Mouse (Mus musculus) left cerebral cortex, postnatal 25 days (tissue): ENCODE measurements around the gene Tpm3. TPM values are rescaled to one million over a fixed set of nuclear protein-coding genes. Genes with fewer than 3 reads are reported as not detected.
"Not testable (repeated sequence)": the region's sequence is repeated elsewhere in the genome, so short reads cannot be mapped to it uniquely, and the experiment has no call there.

ENCODE experiments used
- DNase-seq, 2 experiments: peaks; one replicate each; pipeline ENCODE4 v3.0.0; 2022; ENCODE audit warnings: low spot score in 2 of 2, mixed read lengths in 1 of 2
- intact Hi-C: fragments of 180-260 bp; cut with DNase I; formaldehyde crosslinking; loops from one replicate; pipeline ENCODE4 v1.15.1; 2025
- total RNA-seq, 2 experiments: library from RNA; stranded (reverse); gene quantifications; 2 replicates each; pipeline ENCODE4 v1.2.3; 2021

Gene Tpm3
- total RNA-seq, 2 experiments from 2014 or later = 190 to 191 TPM

DNA sequence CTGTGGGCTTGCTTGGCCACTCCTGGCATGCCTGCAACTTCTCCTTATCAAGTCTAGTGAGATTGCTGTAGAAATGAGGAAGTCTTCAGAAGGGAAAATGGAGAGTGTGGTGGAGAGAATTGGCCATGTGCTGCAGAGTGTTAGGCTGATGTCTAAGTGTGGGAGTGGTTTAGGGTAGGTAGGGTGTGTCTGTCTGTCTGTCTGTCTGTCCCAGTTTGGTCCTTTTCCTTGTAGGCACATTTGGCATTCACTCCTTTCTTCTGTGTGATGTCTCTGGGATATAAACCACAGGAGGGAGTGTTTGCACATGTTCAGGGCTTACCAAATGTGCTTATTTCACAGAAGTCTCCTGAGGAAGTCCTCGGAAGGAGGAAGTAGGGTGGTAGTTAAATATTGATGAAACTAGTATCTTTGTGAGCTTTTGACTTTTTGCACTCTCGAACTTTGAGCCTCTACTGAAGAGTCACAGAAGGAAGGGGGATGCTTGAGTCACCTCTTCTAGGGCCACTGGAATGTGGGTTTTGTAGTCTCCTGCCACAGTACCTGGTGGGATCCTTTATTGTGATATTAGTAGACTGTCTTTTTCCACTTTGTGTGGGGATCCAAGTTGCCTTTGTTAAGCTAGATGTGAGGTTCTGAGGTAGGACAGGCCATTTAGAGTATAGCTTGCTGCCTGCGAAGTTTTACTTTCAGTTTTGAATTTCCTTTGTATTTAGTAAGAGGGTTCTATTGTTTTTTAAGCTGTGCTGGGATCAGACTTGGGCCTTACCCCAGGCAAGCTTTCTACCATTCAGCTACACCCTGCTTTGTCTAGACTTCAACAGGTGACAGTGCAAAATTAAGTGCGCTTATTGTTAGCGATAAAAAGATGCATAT is 9.2 kb downstream of the Tpm3 start:
- DNase-seq = peak in 1 of 2 experiments; percentile 28
- intact Hi-C loops = loop anchor here (5.0 kb wide), 1 partner anchor 36 kb away; no protein-coding TSS in a partner anchor

DNA sequence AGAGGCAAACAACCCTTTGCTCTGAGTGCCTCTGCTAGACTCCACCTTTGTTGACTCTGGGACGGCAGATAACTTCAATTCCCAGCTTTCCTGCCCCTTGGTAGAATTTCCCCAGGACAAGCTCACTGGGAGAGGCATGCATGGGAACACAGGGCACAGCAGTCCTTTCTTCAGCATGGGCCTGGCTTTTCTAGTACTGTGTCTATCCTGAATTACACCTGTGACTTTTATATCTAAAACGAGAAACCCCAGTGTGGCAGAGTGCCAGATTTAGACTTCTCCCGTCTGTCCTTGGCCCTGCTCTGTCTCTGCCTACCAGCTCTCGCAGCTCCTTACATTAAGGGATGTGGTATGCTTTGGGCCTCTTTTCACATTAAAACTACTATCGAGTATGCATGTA is 10.6 kb downstream of the Tpm3 start:
- intact Hi-C loops = loop anchor here (5.0 kb wide), 1 partner anchor 34 kb away; no protein-coding TSS in a partner anchor
- DNase-seq = peak in 1 of 2 experiments; percentile 67

DNA sequence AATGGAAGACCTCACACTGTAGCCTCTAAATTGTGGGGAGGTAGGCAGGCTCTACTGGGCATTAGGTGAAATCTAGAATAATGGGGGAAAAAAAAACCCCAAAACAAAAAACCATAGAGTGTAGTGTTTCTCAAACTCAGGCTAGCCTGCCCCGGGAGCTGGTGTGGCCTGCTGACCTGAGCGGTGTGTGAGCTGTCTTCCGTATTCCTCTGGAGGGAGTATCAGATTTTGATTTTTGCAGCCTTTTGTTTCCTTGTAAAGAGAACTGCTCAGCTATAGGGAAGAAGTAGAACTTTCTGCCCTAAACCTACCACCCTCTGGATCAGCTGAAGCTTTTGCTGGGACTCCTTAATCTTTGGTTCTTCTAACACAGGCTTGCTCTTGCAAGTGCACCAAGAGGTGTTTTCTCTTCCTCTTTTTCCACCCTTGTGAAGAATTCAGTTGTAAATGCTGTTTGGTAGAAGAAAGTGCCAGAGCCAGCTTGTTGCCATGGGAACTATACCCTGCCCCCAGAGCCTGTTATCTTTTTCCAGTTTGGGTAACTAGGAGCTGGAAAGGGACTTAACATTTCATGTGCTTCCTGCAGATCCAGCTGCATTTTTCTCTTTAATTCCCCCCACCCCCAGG is 11.4 kb downstream of the Tpm3 start:
- intact Hi-C loops = loop anchor here (5.0 kb wide), 1 partner anchor 33 kb away; no protein-coding TSS in a partner anchor
- DNase-seq = peak; percentile 59 to 90

DNA sequence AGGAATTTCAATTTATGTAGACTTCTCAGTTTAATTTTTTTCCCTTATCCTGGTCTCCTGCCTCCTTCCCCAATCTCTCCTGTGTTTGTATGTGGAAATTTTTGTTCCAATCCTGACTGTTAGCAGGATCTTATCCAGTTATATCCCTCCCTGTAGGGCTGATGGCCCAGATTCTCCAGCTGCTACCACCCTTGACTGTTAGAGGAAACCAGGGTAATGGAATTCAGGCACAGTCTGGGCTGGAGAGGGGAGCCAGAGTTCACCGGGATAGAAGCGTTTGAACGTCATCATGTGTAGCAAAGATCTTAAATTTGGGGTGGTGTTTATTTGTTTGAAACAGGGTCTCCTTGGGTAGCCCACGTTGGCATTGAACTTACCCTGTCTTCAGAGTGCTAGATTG is 12.3 kb downstream of the Tpm3 start:
- peak in 1 of 2 experiments; percentile 40 for DNase-seq
- intact Hi-C loops = loop anchor here (5.0 kb wide), 1 partner anchor 33 kb away; no protein-coding TSS in a partner anchor

DNA sequence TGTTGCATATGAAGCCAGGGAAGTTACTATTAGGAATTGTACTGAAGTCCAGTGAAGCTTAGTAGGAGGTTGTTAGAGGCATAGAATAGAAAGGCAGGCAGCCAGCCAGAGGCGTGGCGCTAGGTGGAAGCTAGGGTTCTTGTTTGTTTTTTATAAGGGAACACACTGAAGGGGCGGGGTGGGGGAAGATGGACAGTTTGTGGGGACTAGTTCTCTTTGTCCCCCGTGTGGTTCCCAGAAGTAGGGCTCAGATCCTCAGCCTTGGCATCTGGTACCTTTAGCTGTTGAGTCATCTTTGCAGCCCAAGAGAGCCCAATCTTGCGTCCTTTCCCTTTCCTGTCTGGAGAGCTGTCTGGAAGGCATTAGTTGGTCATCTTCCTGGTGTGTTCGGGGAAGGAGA is 12.8 kb downstream of the Tpm3 start:
- peak in 1 of 2 experiments; percentile 43 for DNase-seq
- intact Hi-C loops = no loop called here

DNA sequence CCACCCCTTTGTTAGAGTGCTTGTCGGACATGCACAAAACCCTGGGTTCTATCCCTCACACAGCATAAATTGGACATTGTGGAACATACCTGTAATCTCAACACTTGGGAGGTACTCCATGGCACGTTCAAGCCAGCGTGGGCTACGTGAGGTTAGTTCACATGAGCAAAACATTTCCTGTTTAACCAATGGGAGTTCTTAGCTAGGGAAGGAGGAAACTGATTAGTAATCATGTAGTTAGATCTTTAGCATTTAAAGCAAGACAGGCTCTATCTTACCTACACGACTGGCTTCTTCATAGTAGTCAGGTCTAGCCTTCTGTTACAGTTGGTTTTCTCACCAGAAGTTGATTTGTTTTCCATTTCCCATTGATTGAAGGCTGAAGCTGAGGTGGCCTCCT is 13.6 kb downstream of the Tpm3 start:
- intact Hi-C loops = loop anchor here (2.0 kb wide), 1 partner anchor 119 kb away; no protein-coding TSS in a partner anchor

DNA sequence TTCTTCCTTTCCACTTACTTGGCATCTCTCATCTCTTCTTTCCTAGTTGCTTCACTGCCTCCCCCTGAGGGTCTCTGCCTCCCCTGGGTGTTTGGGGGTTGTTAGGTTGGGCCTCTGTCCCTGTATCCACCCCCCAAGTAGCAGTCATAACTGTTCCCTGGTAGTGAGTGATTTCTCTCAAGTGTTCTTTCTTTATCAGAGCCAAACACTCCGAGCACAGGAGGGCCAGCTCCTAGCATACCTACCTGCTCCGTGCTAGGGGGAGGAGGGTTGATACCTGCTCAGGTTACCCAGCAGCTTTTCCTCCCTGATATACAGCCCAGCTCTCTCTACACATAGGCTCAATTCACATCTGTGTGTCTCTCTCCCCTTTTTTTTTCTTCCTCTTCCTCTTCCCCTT is 16.2 kb downstream of the Tpm3 start:
- intact Hi-C loops = no loop called here
- no peak for DNase-seq

More for the DNA sequence above, 13.6 kb downstream of the Tpm3 start:
- DNase-seq = no peak

DNA sequence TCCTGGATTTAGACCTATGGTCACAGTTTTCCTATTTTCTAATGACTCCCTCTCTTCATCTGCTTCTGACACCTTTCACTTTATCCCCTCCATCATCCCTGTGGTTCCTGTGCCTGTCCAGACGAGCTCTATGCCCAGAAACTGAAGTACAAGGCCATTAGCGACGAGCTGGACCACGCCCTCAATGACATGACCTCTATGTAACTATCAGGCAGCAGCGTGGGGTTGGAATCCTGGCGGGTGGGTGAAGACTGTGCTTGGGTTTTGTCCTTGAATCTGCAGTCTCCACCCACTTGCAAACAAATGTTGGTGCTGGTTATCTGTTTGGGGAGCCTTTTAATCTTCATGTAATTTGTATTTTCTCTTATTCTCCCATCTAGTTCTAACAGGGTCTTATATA is 18.4 kb downstream of the Tpm3 start:
- DNase-seq = no peak
- intact Hi-C loops = no loop called here

DNA sequence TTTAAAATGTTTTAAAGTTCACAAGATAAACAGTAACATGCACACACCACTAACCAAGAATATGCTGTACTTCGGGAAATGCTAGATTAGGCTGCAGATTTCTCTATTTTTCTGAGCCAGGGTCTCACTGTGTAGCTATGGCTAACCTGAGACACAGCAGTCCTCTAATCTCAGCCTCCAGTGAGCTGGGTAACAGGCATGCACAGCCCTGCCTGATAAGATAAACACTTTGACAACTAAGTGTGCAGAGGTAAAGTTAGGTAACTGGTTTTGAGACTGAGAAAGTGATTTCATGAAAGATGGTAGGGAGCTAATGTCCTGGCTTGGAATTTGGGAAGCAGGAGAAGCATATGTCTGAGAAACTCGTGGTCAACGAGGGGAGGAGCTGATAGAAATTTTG is 22.0 kb downstream of the Tpm3 start:
- intact Hi-C loops = no loop called here
- DNase-seq = no peak

DNA sequence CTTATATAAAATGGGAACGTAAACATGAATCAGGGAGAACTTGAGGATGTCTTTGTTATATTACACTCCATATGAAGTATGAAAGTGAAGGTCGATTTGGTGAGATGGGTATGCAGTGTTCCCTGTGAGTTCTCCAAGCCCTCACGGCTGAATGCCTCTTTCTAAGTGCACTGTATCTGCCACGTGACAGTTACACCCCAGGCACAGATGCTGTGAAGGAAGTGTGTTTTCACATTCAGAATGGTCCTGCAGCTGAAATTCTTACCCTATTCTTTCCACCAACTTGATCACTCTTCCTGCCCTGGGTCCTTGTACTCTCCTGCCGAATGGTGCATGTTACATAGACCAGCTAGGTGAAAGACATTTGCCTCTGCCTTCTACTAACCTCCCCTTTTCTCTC is 25.5 kb downstream of the Tpm3 start:
- intact Hi-C loops = no loop called here
- peak in 1 of 2 experiments; percentile 77 for DNase-seq

DNA sequence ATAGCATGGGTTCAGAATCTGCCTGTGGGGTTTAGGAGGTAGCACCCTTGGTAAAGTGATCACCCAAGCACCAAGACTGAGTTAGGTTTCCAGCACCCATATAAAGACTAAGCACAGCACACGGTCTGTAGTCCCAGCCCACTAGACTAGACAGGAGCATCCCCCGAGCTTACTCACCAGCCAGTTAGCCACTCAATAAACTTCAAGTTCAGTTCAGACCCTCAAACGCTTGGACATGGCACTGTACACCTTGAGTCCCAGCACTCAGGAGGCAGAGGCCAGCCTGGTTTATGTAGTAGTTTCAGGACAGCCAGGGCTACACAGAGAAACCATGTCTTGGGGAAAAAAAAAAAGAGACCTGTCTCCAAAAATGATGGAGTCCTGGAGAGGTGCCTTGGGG is 28.6 kb downstream of the Tpm3 start:
- DNase-seq = no peak
- intact Hi-C loops = no loop called here

DNA sequence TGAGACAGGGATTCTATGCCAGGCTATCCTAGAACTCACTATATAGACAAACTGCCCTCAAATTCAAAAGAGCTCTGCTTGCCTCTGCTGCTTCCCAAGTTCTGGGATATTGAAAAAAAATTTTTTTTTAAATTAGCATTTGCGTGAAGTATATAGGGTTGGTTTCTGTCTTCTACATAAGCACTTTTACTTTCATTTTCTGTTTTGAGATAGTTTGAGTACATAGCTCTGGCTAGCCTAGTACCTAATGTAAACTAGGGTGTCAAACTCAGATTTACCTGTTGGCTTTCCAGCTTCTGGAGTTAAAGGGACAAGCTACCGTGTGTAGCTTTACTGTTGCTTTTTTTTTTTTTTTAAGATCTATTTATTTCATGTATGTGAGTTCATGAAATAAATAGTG is 29.2 kb downstream of the Tpm3 start:
- no peak for DNase-seq
- intact Hi-C loops = no loop called here

DNA sequence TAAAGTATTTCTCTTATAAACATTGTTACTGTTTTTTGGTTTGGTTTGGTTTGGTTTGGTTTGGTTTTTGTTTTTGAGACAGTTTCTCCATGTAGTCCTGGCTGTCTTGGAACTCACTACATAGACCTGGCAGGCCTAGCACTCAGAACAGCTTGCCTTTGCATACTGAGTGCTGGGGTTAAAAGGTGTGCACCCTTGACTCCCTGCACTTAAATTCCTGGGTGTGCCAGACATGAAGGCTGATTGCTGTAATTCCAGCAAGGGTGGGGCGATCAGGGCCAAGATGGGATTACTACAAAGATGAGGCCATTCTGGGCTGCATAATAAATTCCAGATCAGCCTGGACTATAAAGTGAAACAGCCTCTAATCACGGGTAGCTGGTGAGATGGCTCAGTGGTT is 29.8 kb downstream of the Tpm3 start:
- intact Hi-C loops = no loop called here
- no peak for DNase-seq

DNA sequence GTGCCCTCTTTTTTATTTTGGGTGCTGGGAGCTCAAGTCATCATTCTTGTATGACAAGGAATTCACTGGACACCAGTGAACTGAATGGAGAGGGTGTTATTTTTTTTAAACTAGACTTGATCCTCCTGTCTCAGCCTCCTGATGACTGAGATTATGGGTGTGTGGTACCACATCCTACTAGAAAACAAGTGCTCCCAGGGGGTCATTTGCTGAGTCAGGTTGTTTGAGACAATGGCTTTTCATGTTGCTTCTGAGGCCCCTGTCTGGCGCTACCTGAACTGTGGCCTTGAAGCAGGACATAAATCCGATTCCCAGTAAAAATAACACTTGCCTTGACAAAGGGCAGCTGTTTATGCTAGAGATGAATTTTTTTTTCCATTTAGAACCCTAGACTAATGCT is 30.7 kb downstream of the Tpm3 start:
- no peak for DNase-seq

DNA sequence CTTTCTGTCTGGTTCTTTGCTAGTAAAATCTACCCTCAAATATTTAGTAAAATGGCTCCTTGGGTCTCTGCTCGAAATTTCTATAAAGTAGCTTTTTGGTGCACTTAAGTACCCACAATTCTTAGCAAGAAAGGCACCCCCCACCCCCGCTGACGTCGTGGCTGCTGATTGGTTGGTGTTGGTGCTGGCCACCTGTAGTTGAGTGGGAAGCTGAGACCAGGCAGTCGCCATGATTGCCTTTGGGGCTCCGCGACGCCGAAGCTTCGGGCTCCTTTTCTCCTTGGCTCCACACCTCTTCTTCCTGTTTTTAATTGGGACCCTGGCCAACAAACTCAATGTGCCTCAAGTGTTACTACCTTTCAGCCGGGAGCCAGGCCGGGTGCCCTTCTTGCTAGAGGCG is 31.5 kb downstream of the Tpm3 start, which contains the start of gene Nup210l:
Gene Nup210l, plus strand, starts transcription at position 195 of the 400 bp plus-strand sequence.
- intact Hi-C loops = no loop called here

More for the DNA sequence above, 30.7 kb downstream of the Tpm3 start:
- intact Hi-C loops = no loop called here

DNA sequence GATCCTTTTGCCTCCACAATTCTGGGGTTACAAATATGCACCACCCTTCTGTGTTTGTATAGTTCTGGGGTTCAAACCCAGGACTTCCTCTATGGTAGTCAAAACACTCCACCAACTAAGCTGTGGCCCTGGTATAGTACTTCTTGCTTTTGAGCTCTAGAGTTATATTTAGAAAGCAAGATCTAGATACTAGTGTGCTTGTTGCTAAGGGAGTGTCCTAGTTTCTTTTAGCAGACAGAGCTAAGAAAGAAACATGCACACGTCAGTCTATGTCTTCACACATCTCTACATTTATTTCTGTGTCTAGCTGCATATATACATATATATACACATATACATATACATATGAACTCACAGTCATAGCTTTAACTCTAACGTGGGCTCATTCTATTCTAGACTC is 39.3 kb downstream of the Tpm3 start:
- intact Hi-C loops = no loop called here
- DNase-seq = peak in 1 of 2 experiments; percentile 71

More for the DNA sequence above, 31.5 kb downstream of the Tpm3 start, which contains the start of gene Nup210l:
- no peak for DNase-seq

DNA sequence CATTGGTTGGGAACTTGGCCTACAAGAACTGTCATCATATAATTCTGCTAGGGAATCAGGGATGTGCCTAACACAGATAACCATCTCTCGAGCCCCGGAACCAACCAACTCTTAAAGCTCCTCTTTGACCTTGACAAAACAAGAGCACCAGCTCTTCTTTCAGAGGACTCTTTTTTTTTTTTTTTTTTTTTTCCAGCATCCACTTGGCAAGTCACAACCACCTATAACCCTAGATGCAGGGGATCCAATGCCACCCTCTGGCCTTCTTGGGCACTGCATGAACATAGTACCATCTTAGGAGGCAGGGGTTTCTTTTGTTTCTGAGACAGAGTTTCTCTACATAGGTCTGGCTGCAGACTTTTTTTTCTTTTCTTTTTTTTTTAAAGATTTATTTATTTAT is 41.9 kb downstream of the Tpm3 start:
- intact Hi-C loops = no loop called here

DNA sequence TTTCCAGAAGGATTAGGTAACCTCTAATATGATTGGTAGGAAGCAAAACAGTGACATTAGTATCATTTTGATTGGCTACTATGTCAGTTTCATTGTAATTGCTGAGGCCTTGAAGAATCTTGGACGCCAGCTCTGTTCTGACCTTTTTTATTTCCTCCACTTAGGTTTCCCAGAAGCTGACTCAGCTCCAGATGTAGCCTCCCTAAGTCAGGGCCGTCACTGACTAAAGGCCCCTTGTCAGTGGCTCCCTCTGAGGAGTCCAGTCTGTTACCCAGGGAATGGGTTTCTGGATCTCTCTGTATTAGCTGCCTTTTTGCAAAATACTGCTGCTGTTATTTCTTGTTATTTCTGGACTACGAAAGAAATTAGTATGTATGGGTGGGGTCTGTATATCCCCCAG is 43.1 kb downstream of the Tpm3 start:
- DNase-seq = no peak
- intact Hi-C loops = loop anchor here (5.0 kb wide), 1 partner anchor 33 kb away; no protein-coding TSS in a partner anchor

More for the DNA sequence above, 41.9 kb downstream of the Tpm3 start:
- DNase-seq = no peak

DNA sequence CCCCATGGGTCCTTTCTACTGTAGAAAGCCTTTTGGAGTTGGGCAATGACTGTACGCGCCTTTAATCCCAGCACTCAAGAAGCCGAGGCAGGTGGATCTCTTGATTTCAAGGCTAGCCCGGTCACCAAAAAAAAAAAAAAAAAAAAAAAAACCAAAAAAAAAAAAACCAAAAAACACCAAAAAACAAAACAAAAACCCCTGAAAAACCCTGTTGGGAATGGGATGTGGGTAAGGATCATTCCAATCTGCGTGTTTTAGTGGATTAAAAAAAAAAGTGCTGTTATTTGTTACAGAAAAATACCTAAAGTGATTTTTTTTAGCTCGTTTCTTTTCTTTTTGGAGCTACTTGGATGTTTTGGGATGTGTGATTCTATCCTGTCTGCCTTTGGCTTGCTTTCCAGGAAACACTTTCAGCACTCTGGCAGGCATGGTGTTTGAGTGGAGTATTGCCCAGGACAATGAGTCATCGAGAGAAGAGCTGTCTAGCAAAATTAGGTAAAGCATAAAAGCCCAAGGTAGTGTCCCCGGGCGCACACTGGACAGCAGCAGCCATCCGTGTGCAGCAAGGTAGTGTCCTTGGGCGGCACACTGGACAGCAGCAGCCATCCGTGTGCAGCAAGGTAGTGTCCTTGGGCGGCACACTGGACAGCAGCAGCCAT is 45.8 kb downstream of the Tpm3 start:
- DNase-seq = peak; percentile 61 to 96

DNA sequence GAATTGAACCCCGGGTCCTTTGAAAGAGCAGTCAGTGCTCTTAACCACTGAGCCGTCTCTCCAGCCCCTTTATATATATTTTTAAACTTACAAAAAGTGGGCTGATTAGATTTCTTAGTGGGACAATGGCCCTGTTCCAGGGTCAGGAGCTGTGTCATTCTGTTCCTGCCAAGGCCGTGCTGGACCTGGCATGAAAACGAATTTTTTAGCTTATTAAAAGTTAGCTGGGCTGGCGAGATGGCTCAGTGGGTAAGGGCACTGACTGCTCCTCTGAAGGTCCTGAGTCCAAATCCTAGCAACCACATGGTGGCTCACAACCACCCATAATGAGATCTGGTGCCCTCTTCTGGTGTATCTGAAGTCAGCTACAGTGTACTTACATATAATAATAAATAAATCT is 49.6 kb downstream of the Tpm3 start:
- intact Hi-C loops = not testable (repeated sequence)

More for the DNA sequence above, 45.8 kb downstream of the Tpm3 start:
- intact Hi-C loops = loop anchor here (5.0 kb wide), 1 partner anchor 36 kb away; no protein-coding TSS in a partner anchor

More for the DNA sequence above, 49.6 kb downstream of the Tpm3 start:
- DNase-seq = not testable (repeated sequence)
